Mouse (Mus musculus) cortical plate, adult 2 months (tissue): ENCODE measurements around the gene Edaradd. TPM values are rescaled to one million over a fixed set of nuclear protein-coding genes. Genes with fewer than 3 reads are reported as not detected.
A peak's percentile ranks its signal among the peaks of the same experiment; 100 is the strongest.

Source experiments
- H3K27ac ChIP-seq: fragments of 200-500 bp; 2 replicates; pipeline ENCODE4 v1.5.1; 2012; ENCODE audit warnings: low read length, control low read depth, inconsistent platforms; ENCODE audit not compliant: insufficient read depth
- H3K4me1 ChIP-seq: fragments of 200-500 bp; 2 replicates; pipeline ENCODE4 v1.6.1; 2011; ENCODE audit warnings: low read length; ENCODE audit not compliant: control insufficient read depth, insufficient read depth
- H3K4me3 ChIP-seq: fragments of 200-500 bp; 2 replicates; pipeline ENCODE4 v1.5.1; 2011; ENCODE audit warnings: mild to moderate bottlenecking, low read length, control low read depth; ENCODE audit not compliant: insufficient read depth
- CTCF ChIP-seq: fragments of 200-500 bp; IDR thresholded peaks from 2 replicates; pipeline ENCODE4 v1.5.1; 2011; ENCODE audit warnings: mild to moderate bottlenecking, control low read depth, low read length; ENCODE audit not compliant: insufficient read depth; ENCODE audit errors: extremely low read depth
- POLR2A ChIP-seq: fragments of 200-500 bp; IDR thresholded peaks from 2 replicates; pipeline ENCODE4 v1.6.1; 2011; ENCODE audit warnings: mild to moderate bottlenecking, low read length, control low read depth; ENCODE audit not compliant: insufficient read depth; ENCODE audit errors: extremely low read depth
- polyA plus RNA-seq: library from polyadenylated mRNA; depleted of rRNA; stranded (reverse); fragments of >200 nt; gene quantifications from 2 replicates; pipeline ENCODE4 v1.2.3, GENCODE M21; 2012

The Edaradd gene
- polyA plus RNA-seq, 1 experiment = 0.10 TPM

DNA sequence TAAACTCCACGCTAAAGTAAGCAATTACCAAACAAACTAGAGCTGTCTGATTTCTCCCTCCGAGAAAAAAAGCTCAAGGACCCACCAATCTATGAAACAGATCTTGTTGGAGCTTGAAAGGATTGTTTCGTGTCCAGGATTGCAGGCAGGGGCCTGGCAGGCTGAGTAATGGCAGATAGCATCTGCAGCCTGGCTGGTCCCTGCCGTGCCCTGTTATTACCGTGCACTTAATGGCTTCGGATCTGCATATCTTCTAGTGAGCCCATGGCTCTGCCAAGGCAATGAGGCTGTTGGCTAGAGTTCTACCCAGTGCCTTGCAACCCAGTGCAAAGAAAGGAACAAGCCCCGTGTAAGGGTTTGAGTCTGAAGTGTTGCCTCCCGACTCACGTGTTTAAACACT lies 25.5 kb downstream of the Edaradd start:
- TF ChIP-seq POLR2A = no peak
- no peak for TF ChIP-seq CTCF
- Histone ChIP-seq H3K4me3 (no peak overlapping the region), H3K4me1 (no peaks in the 10 kb centered on the region), H3K27ac (no peak overlapping the region)

DNA sequence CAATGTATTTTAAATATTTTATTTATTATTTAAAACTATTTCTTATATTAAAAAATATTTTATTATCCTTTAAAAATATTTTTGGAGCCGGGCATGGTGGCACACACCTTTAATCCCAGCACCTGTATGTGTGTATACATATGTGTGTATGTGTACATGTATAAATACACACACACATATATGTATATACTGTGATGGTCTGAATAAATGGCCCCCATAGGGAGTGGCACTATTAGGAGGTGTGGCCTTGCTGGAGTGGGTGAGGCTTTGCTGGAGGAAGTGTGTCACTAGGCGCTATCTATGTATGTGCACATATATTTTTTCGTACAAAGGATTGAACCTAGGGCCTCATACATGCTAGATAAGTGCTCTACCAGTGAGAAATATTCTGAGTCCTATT lies 27.7 kb downstream of the Edaradd start:
- H3K4me1 ChIP-seq = no peaks in the 10 kb centered on the region
- TF ChIP-seq POLR2A (no peak), CTCF (no peak)
- H3K4me3 ChIP-seq = no peak overlapping the region

DNA sequence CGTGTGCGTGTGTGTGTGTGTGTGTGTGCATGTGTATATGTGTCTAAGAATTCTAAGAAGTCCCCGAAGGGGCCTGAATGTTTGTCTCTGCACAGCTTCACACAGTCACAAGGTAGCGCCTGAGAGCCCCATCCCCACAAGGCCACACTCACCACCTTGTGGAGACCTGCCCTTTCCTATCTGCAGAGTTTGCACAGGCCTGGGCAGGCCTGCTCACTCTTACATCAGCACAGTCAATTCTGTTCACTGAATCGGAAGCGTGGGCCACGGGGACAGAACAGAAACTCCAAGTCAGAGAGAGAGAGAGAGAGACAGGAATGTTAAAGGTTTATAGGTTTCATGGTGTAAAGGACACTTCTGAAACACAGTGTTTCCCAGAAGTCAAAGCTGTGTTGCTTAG lies 34.6 kb downstream of the Edaradd start:
- H3K4me3 ChIP-seq = no peak overlapping the region

More for the DNA sequence above, 27.7 kb downstream of the Edaradd start:
- no peak overlapping the region for H3K27ac ChIP-seq

DNA sequence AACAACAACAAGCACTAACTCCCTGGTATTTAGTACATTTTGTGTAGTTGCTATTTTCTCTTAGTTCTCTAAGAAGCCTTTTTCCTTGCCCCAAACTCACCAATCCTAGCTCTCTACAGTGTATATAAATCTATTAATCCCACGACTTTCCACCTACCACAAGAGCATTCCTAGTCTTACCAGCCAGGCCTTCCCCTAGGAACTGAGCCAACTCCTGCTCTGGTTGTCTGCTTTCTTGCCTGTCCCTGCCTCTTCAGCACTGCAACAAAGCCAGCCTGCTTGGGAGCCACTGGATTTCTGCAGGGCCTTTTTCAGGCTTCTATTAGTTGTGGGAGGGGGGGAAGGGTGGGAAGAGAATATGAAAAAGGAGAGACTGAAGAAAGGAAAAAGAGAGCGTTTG lies 35.0 kb downstream of the Edaradd start:
- no peak for TF ChIP-seq CTCF
- TF ChIP-seq POLR2A = no peak
- no peak overlapping the region for H3K27ac ChIP-seq
- H3K4me1 ChIP-seq = no peaks in the 10 kb centered on the region
- no peak overlapping the region for H3K4me3 ChIP-seq

More for the DNA sequence above, 34.6 kb downstream of the Edaradd start:
- Histone ChIP-seq H3K4me1 (no peaks in the 10 kb centered on the region), H3K27ac (no peak overlapping the region)
- no peak for TF ChIP-seq CTCF
- no peak for TF ChIP-seq POLR2A

DNA sequence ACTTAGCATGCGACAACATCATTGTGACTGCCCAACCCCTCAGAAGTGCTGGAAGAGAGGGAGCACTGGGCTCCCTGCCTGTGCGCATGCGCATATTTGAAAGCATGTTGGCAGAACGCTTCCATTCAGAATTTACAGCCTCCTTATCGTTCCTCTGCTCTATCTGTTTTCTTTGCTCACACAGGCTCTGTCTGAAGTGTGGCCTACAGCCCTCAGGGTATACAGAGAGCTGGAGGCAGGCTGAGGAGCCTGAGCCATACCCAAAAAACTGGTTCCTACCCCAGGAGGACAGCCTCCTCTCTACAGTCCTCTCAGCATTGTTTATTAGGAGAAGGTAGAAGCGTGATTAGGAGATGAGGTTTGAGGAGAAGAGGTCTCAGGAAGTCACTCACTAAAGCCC lies 40.4 kb downstream of the Edaradd start:
- Histone ChIP-seq H3K4me3 (no peak overlapping the region), H3K27ac (no peak overlapping the region), H3K4me1 (no peaks in the 10 kb centered on the region)
- TF ChIP-seq POLR2A = no peak
- no peak for TF ChIP-seq CTCF

DNA sequence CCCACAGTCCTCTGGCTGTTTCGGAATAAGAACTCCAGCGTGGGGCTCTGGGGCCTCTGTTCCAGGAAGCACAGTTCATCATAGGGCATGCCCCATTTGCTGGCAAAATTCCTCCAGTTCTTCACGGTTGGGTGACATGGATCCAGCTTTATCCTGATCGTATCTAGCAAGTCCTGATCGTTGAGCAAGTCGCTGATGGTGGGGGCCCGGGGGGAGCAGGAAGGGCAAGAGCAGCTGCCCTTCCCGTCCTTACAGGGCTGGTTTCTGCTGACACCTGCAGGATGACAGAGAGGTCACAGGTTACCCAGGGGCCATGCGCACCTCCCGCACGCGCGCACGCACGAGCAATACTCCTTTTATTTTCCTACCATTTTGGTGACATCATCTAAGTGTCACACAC lies 41.9 kb downstream of the Edaradd start:
- no peak overlapping the region for H3K4me3 ChIP-seq
- TF ChIP-seq CTCF = no peak
- TF ChIP-seq POLR2A = no peak
- H3K4me1 ChIP-seq = no peaks in the 10 kb centered on the region
- H3K27ac ChIP-seq = no peak overlapping the region

DNA sequence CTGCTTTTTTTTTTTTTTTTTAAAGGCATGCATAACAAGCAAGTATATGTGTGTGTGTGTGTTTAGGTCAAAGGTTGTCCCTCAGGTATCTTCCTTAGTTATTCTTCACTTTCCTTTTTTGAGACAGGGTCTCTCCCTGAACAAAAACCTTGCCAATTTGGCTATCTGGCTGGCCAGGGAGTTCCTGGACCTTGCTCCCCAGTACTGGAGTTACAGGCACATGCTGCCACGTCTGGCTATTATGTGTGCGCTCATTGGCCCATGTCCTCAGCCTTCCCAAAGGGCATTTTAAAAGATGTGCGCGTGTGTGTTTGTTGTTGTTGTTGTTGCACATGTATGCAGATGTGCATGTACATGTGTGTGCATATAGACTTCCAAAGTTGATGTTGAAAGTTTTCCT lies 43.4 kb downstream of the Edaradd start:
- Histone ChIP-seq H3K4me1 (no peaks in the 10 kb centered on the region), H3K27ac (no peak overlapping the region), H3K4me3 (no peak overlapping the region)
- TF ChIP-seq POLR2A (no peak), CTCF (no peak)

DNA sequence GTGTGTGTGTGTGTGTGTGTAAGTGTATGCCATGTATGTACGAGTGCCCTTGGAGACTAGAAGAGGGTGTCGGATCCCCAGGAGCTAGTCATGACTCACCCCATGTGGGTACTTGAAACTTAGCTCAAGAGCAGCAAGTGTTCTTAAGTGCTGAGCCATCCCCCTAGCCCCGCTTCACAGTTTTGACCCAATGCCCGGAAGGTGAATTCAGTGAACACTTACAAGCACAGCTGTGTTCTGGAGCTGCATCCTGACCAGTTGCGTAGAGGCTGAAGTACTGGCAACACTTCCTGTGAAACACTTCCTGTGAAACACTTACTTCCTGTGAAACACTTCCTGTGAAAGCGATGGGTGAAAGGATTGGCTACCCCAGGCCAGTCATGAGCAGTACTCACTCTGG lies 45.0 kb downstream of the Edaradd start:
- Histone ChIP-seq H3K4me3 (no peak overlapping the region), H3K27ac (no peak overlapping the region), H3K4me1 (no peaks in the 10 kb centered on the region)
- no peak for TF ChIP-seq CTCF
- TF ChIP-seq POLR2A = no peak

DNA sequence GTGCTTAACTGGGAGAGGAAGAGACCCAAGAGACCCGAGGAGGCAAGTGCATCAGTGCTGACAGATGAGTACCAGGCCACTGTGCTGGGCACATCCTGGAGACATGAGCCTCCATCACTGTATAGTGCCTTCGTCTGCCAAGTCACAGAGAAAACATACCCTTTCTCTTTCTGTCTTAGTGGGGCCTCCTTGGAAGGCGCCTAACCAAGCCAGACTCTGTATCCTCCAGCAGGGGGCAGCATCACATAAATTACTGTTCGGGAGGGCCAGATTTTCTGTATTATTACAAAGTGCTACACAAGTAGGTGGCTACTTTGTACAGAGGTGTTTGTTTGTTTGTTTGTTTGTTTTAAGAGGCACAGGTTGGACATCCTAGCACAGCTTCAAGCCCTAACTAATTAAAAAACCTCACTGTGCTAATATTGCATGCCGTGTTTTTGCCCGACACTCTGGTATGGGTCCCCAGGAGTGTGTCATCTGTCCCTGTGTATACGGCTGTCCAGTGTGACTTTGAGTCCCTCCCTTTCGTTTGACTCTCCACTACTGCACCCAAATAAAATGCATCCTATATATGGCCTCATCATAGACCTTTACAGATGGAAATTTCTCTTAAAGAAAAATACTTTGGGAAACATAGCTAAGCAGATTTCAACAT lies 46.4 kb downstream of the Edaradd start:
- TF ChIP-seq CTCF (peak; percentile 78), POLR2A (no peak)
- Histone ChIP-seq H3K4me3 (no peak overlapping the region), H3K27ac (no peak overlapping the region), H3K4me1 (no peaks in the 10 kb centered on the region)

DNA sequence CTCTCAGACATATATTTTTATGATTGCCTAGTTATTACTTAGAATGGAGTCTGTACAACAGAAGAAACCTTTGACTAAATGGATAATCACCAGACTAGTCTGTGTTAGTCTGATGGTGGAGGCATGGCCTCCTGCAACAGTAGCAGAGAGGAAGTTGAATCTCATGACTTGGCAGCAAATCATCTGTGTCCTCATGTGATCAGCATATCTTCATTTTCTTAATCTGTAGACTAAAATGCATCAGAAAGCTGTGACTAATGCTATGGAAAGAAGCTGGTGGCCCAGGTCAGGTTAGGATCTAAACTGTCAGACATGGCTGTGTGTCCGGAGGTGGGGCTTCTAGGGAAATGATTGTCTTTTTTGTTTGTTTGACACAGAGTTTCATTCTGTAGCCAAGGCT lies 51.8 kb downstream of the Edaradd start:
- no peak for TF ChIP-seq POLR2A
- H3K4me3 ChIP-seq = no peak overlapping the region
- H3K4me1 ChIP-seq = no peaks in the 10 kb centered on the region
- H3K27ac ChIP-seq = no peak overlapping the region
